Mouse (Mus musculus) retina, embryonic 14.5 days (tissue): ENCODE data around the gene Shc2.

Source experiments
- DNase-seq: peaks from one replicate; pipeline ENCODE4 v3.0.0-alpha.2; 2015; ENCODE audit warnings: low spot score

Shc2 gene

GRCm38 (mm10) chr10:79580356-79580755 is 57.4 kb downstream of the Shc2 start:
- DNase-seq, result no peak

- no peak for DNase-seq
Measured at GRCm38 (mm10) chr10:79579781-79580180, 57.9 kb downstream of the Shc2 start.

DNA sequence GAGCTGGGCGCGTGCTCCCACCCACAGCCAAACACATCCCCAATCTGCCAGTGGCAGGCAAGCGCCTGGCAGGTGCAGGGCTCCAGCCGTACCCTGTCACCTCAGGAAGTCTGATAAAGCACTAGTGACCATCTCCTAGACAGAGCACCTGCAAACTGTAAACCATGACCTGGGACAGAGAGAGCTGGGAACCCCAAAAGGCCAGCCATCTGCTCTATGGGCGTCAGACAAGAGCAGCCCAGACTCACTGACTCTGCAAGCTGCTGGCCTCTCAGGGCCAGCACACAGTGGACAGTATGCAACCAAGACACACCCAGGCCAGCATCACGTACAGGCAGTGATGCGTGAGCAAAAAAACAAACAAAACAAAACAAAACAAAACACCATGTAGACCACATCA is 58.8 kb downstream of the Shc2 start:
- no peak for DNase-seq

DNA sequence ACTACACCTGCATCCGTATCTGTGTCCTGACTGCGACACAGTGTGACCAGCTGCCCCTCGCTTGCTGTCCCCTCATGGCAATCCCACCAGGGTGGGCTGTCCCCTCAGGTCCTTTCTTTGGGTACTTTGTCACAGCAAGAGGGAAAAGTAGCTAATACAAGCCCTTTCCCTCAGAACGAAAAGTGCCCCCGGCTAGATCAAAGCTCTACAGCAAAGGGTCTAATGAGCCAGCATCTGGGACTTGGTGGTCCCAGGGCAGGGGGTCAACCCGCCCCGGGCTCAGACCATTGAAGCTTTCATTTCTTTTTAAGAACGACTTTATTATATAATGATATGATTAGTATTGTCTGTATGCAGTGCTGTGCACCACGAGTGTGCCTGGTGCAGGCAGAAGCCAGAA is 59.4 kb downstream of the Shc2 start:
- no peak for DNase-seq

DNA sequence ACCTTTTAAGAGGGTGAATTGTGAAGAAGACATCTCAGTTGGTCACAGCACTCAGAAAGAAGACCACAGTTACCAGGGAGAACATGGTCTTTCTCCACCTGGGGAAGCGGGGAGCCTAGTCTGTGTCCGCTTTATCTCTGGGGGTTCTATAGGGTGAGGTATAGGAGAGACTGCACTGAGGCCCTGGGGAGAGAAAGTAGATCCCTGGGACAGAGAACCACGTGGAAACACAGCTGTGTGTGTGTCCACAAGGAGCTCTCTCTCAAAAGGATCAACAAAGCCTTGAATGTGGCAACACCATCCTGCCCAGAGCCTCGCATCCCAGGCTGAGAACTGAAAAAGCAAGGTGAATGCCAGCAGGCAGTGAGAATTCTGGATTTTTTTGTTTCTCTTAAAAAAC is 60.3 kb downstream of the Shc2 start:
- DNase-seq, result no peak

- DNase-seq, result no peak
Measured at GRCm38 (mm10) chr10:79575754-79576153, 62.0 kb downstream of the Shc2 start.

DNA sequence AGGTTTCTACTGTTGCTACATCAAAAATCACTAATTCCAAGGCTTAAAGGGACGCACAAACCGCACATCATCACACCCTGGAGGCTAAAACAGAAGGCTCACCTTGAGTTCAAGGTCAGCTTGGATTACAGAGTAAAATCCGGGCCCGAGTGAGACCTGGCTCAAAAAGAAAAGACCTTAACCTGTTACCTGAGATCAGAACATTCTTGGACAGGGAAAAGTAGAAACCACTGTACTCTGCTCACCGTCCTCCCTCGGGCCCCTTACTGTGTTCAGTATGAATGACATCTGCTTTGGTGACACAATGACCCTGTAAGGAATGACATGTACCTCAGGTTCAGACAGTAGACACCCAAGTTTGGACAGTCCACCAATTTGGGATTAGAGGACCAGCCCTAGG is 62.9 kb downstream of the Shc2 start:
- DNase-seq, result no peak

DNA sequence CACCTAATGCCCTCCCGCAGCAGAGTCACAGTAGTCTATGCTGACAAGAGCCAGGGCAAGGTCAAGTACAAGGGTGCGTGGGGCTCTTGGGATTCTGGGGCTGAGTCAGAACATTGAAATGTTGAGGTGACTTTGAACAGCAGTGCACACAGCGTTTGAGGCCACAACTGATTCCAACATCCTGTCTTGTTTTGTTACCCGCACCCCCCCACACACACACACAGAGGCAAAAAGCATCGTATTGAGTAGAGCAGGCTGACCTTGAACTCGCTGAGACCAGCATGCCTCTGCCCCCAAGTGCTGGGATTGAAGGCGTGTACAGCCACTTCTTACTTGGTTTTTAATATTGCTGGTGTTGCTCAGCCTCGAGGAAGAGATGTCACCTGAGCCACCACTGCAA is 63.4 kb downstream of the Shc2 start:
- no peak for DNase-seq

DNA sequence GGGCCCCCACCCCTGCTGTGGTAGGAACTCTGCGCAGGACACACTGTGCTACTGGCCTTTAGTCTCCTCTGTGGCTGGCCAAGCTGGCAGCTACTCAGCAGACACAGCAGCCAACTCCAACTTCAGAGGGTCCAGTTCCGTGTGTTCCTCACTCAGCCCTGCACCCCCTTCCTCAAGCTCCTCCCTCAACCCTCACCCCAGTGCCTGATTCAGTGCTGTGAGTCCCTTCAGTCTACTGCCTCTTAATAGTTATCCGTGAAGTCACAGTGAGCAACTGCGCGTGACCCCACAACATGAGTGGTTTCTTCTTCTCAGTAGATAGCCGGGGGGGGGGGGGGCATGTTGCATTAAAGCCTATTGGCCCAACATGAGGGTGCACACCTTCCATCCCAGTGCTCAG is 64.1 kb downstream of the Shc2 start:
- DNase-seq, result no peak

- DNase-seq, result no peak
Measured at GRCm38 (mm10) chr10:79571314-79571713, 66.4 kb downstream of the Shc2 start.

GRCm38 (mm10) chr10:79569921-79570320 is 67.8 kb downstream of the Shc2 start:
- no peak for DNase-seq
